Comparison of ENCODE assay signal across 13 mouse cellular contexts in genomic region chr10:59966743-59967142, GRCm38 (mm10). TPM values are rescaled to one million over a fixed set of nuclear protein-coding genes. Genes with fewer than 3 reads are reported as not detected.
DNase-seq lines count a peak whose midpoint lies in the region; TF ChIP-seq lines count a peak whose summit lies in the region.
"Had no signal": no experiment of that assay in that cellular context is flagged by ENCODE, and none has a peak within 500 bp of the region (broad histone marks: within the 10 kb centered on the region; RNA-seq: fewer than 3 reads in every experiment).

No protein-coding gene starts in this region.

- WGBS in limb, embryonic 10.5 days, result 91% methylated on average over 6 of the region's 6 CpGs

- TF ChIP-seq CTCF in layer of hippocampus, adult 2 months (conservative IDR thresholded peaks at IDR 0.05), result peak; percentile 63
- TF ChIP-seq CTCF in ES-Bruce4 (IDR thresholded peaks at IDR 0.05; ENCODE audit: low read depth, low read length), result peak; percentile 47

- H3K36me3 ChIP-seq in ES-Bruce4 (ENCODE audit: control insufficient read depth, insufficient read depth, low read length, poor library complexity, severe bottlenecking), result no peaks in the 10 kb centered on the region
- no peaks in the 10 kb centered on the region for H3K36me3 ChIP-seq in limb, embryonic 10.5 days
- H3K36me3 ChIP-seq: heart, embryonic 15.5 days had no signal

- peaks cover 16% of the 10 kb centered on the region for H3K4me1 ChIP-seq in ES-Bruce4 (ENCODE audit: control insufficient read depth, insufficient read depth, low read length)
- peaks cover 54% of the 10 kb centered on the region for H3K4me1 ChIP-seq in limb, embryonic 10.5 days

- H3K4me3 ChIP-seq in layer of hippocampus, adult 2 months, result no peak overlapping the region
- no peak overlapping the region for H3K4me3 ChIP-seq in ES-Bruce4 (ENCODE audit: low read depth, low read length)
- no peak overlapping the region for H3K4me3 ChIP-seq in limb, embryonic 10.5 days
- H3K4me3 ChIP-seq: erythroblast, embryonic 14.5 days; heart, embryonic 15.5 days had no signal

- H3K27me3 ChIP-seq in ES-Bruce4 (ENCODE audit: control insufficient read depth, insufficient read depth, low read length, poor library complexity, severe bottlenecking), result no peaks in the 10 kb centered on the region
- no peaks in the 10 kb centered on the region for H3K27me3 ChIP-seq in limb, embryonic 10.5 days (ENCODE audit: low read depth, poor library complexity, severe bottlenecking)
- H3K27me3 ChIP-seq: heart, embryonic 15.5 days had no signal

- H3K9me3 ChIP-seq in ES-Bruce4 (replicated peaks; ENCODE audit: control insufficient read depth, insufficient read depth, low read length, poor library complexity, severe bottlenecking), result no peaks in the 10 kb centered on the region
- H3K9me3 ChIP-seq in limb, embryonic 10.5 days (replicated peaks), result no peaks in the 10 kb centered on the region
- H3K9me3 ChIP-seq: heart, embryonic 15.5 days had no signal

- no peak for DNase-seq in layer of hippocampus, adult 2 months (ENCODE audit: low spot score in 2 of 2)
- DNase-seq in layer of hippocampus, postnatal 25 days (ENCODE audit: extremely low spot score in 1 of 2, low spot score in 1 of 2), result no peak
- peak; percentile 41 for DNase-seq in ZHBTc4 (ENCODE audit: low read depth, low spot score)
- DNase-seq in limb, embryonic 10.5 days (ENCODE audit: low spot score), result no peak
- no peak for DNase-seq in ovary, postnatal 36 days (ENCODE audit: low spot score)
- no peak for DNase-seq in B cell, adult 2 months
- DNase-seq: cerebellum, postnatal 10 days; gastrocnemius, postnatal 10 days; kidney, postnatal 36 days; right cerebral cortex, postnatal 14 days had no signal

- TF ChIP-seq EP300 in ES-Bruce4 (IDR thresholded peaks at IDR 0.05; ENCODE audit: insufficient read depth, low read depth, low read length), result no peak

- no peak overlapping the region for H3K9ac ChIP-seq in ES-Bruce4 (ENCODE audit: low read depth, poor library complexity, severe bottlenecking)
- H3K9ac ChIP-seq: heart, embryonic 15.5 days had no signal

- TF ChIP-seq POLR2A in ES-Bruce4 (IDR thresholded peaks at IDR 0.05; ENCODE audit: insufficient read depth, low read length), result no peak

- H3K27ac ChIP-seq in layer of hippocampus, adult 2 months, result no peak overlapping the region; the same call in 1 of the 2 replicates
- no peak overlapping the region for H3K27ac ChIP-seq in ES-Bruce4 (ENCODE audit: insufficient read depth, low read length)
- H3K27ac ChIP-seq in limb, embryonic 10.5 days, result peak overlapping the region; percentile 96

RNA-seq across cellular contexts. Expression of gene Ddit4, which starts 15.1 kb away (rescaled TPM):
- 10 to 100 TPM; 63.6 to 66.7 TPM for total RNA-seq in layer of hippocampus, adult 2 months (2021)
- 10 to 100 TPM; 77.1 to 100.0 TPM for total RNA-seq in layer of hippocampus, postnatal 25 days (2021)
- 172 and 176 TPM in 2 replicates for polyA plus RNA-seq in ES-Bruce4 (2011; ENCODE audit: insufficient read depth, insufficient read length, low read depth, missing spikeins)
- 30.3 and 58.7 TPM in 2 replicates for polyA plus RNA-seq in limb, embryonic 10.5 days (2016; fragmentation: Nextera tagmentation; extraction: Ambion mirVana)

RNA-seq across cellular contexts. Expression of gene Ascc1, which starts 35.9 kb away (rescaled TPM):
- 10 to 100 TPM; 15.3 to 17.2 TPM for total RNA-seq in layer of hippocampus, adult 2 months (2021)
- total RNA-seq in layer of hippocampus, postnatal 25 days (2021), result 10 to 100 TPM; 16.7 to 18.1 TPM
- 52.9 and 53.7 TPM in 2 replicates for polyA plus RNA-seq in ES-Bruce4 (2011; ENCODE audit: insufficient read depth, insufficient read length, low read depth, missing spikeins)
- 32.1 and 36.5 TPM in 2 replicates for polyA plus RNA-seq in limb, embryonic 10.5 days (2016; fragmentation: Nextera tagmentation; extraction: Ambion mirVana)

RNA-seq across cellular contexts. Expression of gene Anapc16, which starts 36.2 kb away (rescaled TPM):
- 10 to 100 TPM; 64.8 to 71.4 TPM for total RNA-seq in layer of hippocampus, adult 2 months (2021)
- total RNA-seq in layer of hippocampus, postnatal 25 days (2021), result 10 to 100 TPM; 59.3 to 77.3 TPM
- 22.7 and 24.4 TPM in 2 replicates for polyA plus RNA-seq in ES-Bruce4 (2011; ENCODE audit: insufficient read depth, insufficient read length, low read depth, missing spikeins)
- polyA plus RNA-seq in limb, embryonic 10.5 days (2016; fragmentation: Nextera tagmentation; extraction: Ambion mirVana), result 103 and 111 TPM in 2 replicates
